Mouse (Mus musculus) hindbrain, embryonic 13.5 days (tissue): ENCODE measurements around the gene Repin1. TPM values are rescaled to one million over a fixed set of nuclear protein-coding genes. Genes with fewer than 3 reads are reported as not detected.

ENCODE experiments used
- ATAC-seq: fragments of 200-750 bp; cut with Nextera tagmentation; 2 replicates; pipeline ENCODE4 v1.8.0; 2017; ENCODE audit warnings: moderate TSS enrichment; ENCODE audit not compliant: low FRiP score
- H3K27ac ChIP-seq: fragments of 300-500 bp; sonication (generic); 2 replicates; pipeline ENCODE4 v1.5.1; 2015; ENCODE audit warnings: inconsistent platforms, mild to moderate bottlenecking, moderate library complexity
- H3K27me3 ChIP-seq: fragments of 300-500 bp; sonication (generic); 2 replicates; pipeline ENCODE4 v1.6.1; 2015; ENCODE audit warnings: mild to moderate bottlenecking, inconsistent platforms
- H3K36me3 ChIP-seq: fragments of 300-500 bp; sonication (generic); 2 replicates; pipeline ENCODE4 v1.6.1; 2015; ENCODE audit warnings: mild to moderate bottlenecking, inconsistent platforms
- H3K4me1 ChIP-seq: fragments of 300-500 bp; sonication (generic); replicated peaks from 2 replicates; pipeline ENCODE4 v1.6.1; 2015; ENCODE audit warnings: inconsistent platforms
- H3K4me2 ChIP-seq: fragments of 300-500 bp; sonication (generic); 2 replicates; pipeline ENCODE4 v1.6.1; 2015; ENCODE audit warnings: inconsistent platforms, mild to moderate bottlenecking, moderate library complexity
- H3K4me3 ChIP-seq: fragments of 300-500 bp; sonication (generic); 2 replicates; pipeline ENCODE4 v1.5.1; 2015; ENCODE audit warnings: mild to moderate bottlenecking, inconsistent platforms
- H3K9ac ChIP-seq: fragments of 300-500 bp; sonication (generic); 2 replicates; pipeline ENCODE4 v1.6.1; 2015; ENCODE audit warnings: mild to moderate bottlenecking, inconsistent platforms
- H3K9me3 ChIP-seq: fragments of 300-500 bp; sonication (generic); 2 replicates; pipeline ENCODE4 v1.6.1; 2016; ENCODE audit warnings: inconsistent platforms
- whole genome bisulfite sequencing: fragments of 180-500 bp; shearing (Covaris S2); methylation state at CpG from one replicate; pipeline ENCODE4 v1.1.7; 2015; 5-methylcytosine and 5-hydroxymethylcytosine counted together
- polyA plus RNA-seq: library from polyadenylated mRNA; unstranded; fragments of >200 nt; fragmentation: Nextera tagmentation; extraction: Ambion mirVana; gene quantifications from 2 replicates; pipeline ENCODE4 v1.2.1, GENCODE M21; 2015

Gene Repin1
- polyA plus RNA-seq, 1 experiment from 2014 or later, result 39.3 TPM

GRCm38 (mm10) chr6:48630831-48631230 lies 37.1 kb downstream of the Repin1 start:
- H3K36me3 ChIP-seq, result no peaks in the 10 kb centered on the region

GRCm38 (mm10) chr6:48635105-48635504 lies 41.4 kb downstream of the Repin1 start:
- Histone ChIP-seq H3K9me3 (no peaks in the 10 kb centered on the region), H3K4me3 (no peak overlapping the region), H3K36me3 (no peaks in the 10 kb centered on the region), H3K4me1 (no peaks in the 10 kb centered on the region), H3K9ac (no peak overlapping the region), H3K4me2 (no peak overlapping the region), H3K27ac (no peak overlapping the region), H3K27me3 (peaks cover 5% of the 10 kb centered on the region; the same call in 1 of the 2 replicates)
- 92% methylated on average over 2 of the region's 2 CpGs for WGBS
- ATAC-seq, result no peak

More at GRCm38 (mm10) chr6:48630831-48631230, 37.1 kb downstream of the Repin1 start:
- Histone ChIP-seq H3K4me3 (no peak overlapping the region), H3K4me1 (peaks cover 28% of the 10 kb centered on the region), H3K9me3 (no peaks in the 10 kb centered on the region), H3K27me3 (peaks cover 45% of the 10 kb centered on the region), H3K27ac (no peak overlapping the region), H3K9ac (no peak overlapping the region), H3K4me2 (no peak overlapping the region)
- ATAC-seq, result no peak
- 92% methylated on average over 8 of the region's 8 CpGs for WGBS

DNA sequence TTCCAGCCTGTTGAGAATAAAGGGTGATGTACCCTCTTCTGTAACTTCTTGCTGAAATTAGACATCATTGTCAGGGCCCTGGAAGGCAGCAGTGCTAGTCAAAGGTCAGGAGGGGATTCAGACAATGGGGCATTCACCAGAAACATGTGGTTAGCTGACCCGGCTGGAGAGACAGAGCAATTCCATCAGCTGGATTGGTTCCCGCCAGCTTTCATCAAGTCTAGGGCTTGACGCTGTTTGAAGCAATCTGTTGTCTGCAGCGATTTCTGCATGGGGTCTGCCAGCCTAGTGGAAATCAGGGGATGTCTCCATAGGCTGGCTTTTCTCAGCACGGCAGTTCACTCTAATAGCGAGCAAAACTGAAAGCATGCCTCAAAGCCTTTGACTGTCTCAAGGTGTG lies 42.8 kb downstream of the Repin1 start:
- no peaks in the 10 kb centered on the region for H3K9me3 ChIP-seq
- no peaks in the 10 kb centered on the region for H3K27me3 ChIP-seq
- WGBS, result 39% methylated on average over 6 of the region's 6 CpGs
- no peak overlapping the region for H3K27ac ChIP-seq
- H3K4me1 ChIP-seq, result no peaks in the 10 kb centered on the region
- H3K36me3 ChIP-seq, result no peaks in the 10 kb centered on the region
- ATAC-seq, result no peak
- H3K9ac ChIP-seq, result no peak overlapping the region
- H3K4me2 ChIP-seq, result no peak overlapping the region
- no peak overlapping the region for H3K4me3 ChIP-seq

- Histone ChIP-seq H3K4me2 (no peak overlapping the region), H3K36me3 (no peaks in the 10 kb centered on the region), H3K9me3 (no peaks in the 10 kb centered on the region), H3K27me3 (no peaks in the 10 kb centered on the region), H3K4me1 (no peaks in the 10 kb centered on the region), H3K9ac (no peak overlapping the region), H3K27ac (no peak overlapping the region), H3K4me3 (no peak overlapping the region)
- WGBS, result 66% methylated on average over 6 of the region's 6 CpGs
- ATAC-seq, result no peak
Measured at GRCm38 (mm10) chr6:48637811-48638500, 44.3 kb downstream of the Repin1 start.

DNA sequence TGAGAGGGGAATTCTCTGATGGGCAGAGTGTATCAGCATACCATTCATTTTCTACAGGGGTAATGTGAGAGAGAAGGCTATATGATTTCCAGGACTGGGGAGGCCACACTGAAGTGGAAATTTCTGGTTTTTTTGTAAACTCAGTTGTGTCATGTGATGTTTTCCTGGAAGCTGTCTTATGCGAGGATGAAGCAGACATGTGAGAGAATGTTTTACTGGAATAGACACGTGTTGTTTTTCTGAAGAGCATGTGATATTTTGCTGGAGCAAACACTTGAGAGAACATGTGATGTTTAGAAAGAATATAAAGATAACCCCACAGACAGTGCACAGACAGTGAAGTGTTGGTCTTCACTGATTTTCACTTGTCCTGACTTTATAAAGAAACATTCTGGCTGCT lies 44.9 kb downstream of the Repin1 start:
- ATAC-seq, result no peak
- Histone ChIP-seq H3K36me3 (no peaks in the 10 kb centered on the region), H3K4me3 (no peak overlapping the region), H3K9ac (no peak overlapping the region), H3K9me3 (no peaks in the 10 kb centered on the region), H3K27me3 (no peaks in the 10 kb centered on the region), H3K4me1 (no peaks in the 10 kb centered on the region), H3K4me2 (no peak overlapping the region), H3K27ac (no peak overlapping the region)
- 83% methylated on average over 2 of the region's 2 CpGs for WGBS

DNA sequence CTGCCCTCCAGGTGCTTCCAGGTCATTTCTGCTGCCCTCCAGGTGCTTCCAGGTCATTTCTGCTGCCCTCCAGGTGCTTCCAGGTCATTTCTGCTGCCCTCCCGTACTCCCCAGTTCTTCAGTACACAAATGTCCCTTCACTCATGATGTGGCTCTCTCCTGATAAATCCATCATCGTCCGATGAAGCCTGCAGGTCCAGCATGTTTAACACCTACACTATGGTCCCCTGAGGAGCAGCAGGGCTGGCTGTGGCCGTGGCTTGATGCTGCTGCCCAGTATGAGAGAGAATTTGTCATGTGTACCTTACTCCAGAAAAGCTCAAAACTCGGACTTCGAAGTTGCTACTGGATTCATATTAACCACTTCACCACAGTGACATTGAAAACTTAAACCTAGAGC lies 47.7 kb downstream of the Repin1 start:
- Histone ChIP-seq H3K36me3 (no peaks in the 10 kb centered on the region), H3K4me2 (no peak overlapping the region), H3K27me3 (no peaks in the 10 kb centered on the region), H3K9me3 (no peaks in the 10 kb centered on the region), H3K9ac (no peak overlapping the region), H3K4me3 (no peak overlapping the region), H3K27ac (no peak overlapping the region), H3K4me1 (no peaks in the 10 kb centered on the region)
- ATAC-seq, result no peak
- 78% methylated on average over 6 of the region's 6 CpGs for WGBS

DNA sequence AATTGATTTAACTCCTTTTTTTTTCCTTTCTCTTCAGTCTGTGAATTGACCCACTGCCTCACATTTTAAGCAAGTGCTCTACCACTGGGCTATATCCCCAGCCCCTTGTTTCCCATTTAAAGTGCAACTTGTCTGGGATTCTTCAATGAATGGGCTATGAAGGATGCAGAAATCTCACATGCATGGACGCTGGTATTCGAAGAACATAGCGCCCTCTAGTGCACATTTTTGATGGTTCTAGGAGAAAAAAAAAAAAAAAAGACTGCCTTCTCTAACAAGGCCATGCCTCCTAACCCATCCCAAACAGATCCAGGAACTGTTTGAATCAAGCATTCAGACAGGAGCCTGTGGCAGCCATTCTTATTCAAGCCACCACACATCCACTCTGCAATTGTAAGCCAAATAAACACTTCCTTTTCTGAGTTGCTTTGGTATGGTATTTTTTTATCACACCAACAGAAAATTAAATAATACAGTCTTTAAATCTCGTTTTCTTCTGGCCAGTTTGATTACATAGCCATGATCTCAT lies 49.1 kb downstream of the Repin1 start:
- WGBS, result 25% methylated on average over 4 of the region's 4 CpGs
- Histone ChIP-seq H3K36me3 (no peaks in the 10 kb centered on the region), H3K4me3 (no peak overlapping the region), H3K9me3 (no peaks in the 10 kb centered on the region), H3K27ac (no peak overlapping the region), H3K4me2 (no peak overlapping the region), H3K4me1 (no peaks in the 10 kb centered on the region), H3K27me3 (no peaks in the 10 kb centered on the region), H3K9ac (no peak overlapping the region)
- ATAC-seq, result 0 out of 2 replicates have a peak, but pooled peaks have one; percentile 28

- H3K9ac ChIP-seq, result no peak overlapping the region
- H3K36me3 ChIP-seq, result no peaks in the 10 kb centered on the region
- no peaks in the 10 kb centered on the region for H3K9me3 ChIP-seq
- peak; percentile 59; the same call in 1 of the 2 replicates for ATAC-seq
- no peak overlapping the region for H3K4me3 ChIP-seq
- 17% methylated on average over 12 of the region's 12 CpGs for WGBS
- H3K27ac ChIP-seq, result no peak overlapping the region
- no peaks in the 10 kb centered on the region for H3K4me1 ChIP-seq
- H3K4me2 ChIP-seq, result no peak overlapping the region
- H3K27me3 ChIP-seq, result no peaks in the 10 kb centered on the region
Measured at GRCm38 (mm10) chr6:48645660-48646308, 52.1 kb downstream of the Repin1 start.

GRCm38 (mm10) chr6:48646309-48646690 lies 52.6 kb downstream of the Repin1 start:
- no peak for ATAC-seq
- Histone ChIP-seq H3K4me2 (no peak overlapping the region), H3K4me3 (no peak overlapping the region), H3K27ac (no peak overlapping the region), H3K9ac (no peak overlapping the region), H3K27me3 (no peaks in the 10 kb centered on the region), H3K4me1 (no peaks in the 10 kb centered on the region), H3K9me3 (no peaks in the 10 kb centered on the region), H3K36me3 (no peaks in the 10 kb centered on the region)
- WGBS, result 86% methylated on average over 4 of the region's 4 CpGs

GRCm38 (mm10) chr6:48646995-48647394 lies 53.3 kb downstream of the Repin1 start, which contains the start of gene Gimap8:
TSS of gene Gimap8 (plus strand) at chr6:48647234.
- Histone ChIP-seq H3K27me3 (no peaks in the 10 kb centered on the region), H3K4me3 (no peak within 1 kb of the TSS), H3K36me3 (no peaks in the 10 kb centered on the region), H3K9me3 (no peaks in the 10 kb centered on the region), H3K4me2 (no peak within 1 kb of the TSS), H3K27ac (no peak within 1 kb of the TSS), H3K9ac (no peak within 1 kb of the TSS), H3K4me1 (no peaks in the 10 kb centered on the region)
- 0 out of 2 replicates have a peak, but pooled peaks have one; percentile 32 for ATAC-seq
- WGBS, result 42% methylated on average over 3 of the region's 3 CpGs

- H3K9ac ChIP-seq, result no peak overlapping the region
- no peak overlapping the region for H3K4me3 ChIP-seq
- H3K4me1 ChIP-seq, result no peaks in the 10 kb centered on the region
- H3K4me2 ChIP-seq, result no peak overlapping the region
- 93% methylated on average over 2 of the region's 2 CpGs for WGBS
- H3K27ac ChIP-seq, result no peak overlapping the region
- no peak for ATAC-seq
- no peaks in the 10 kb centered on the region for H3K36me3 ChIP-seq
- H3K27me3 ChIP-seq, result no peaks in the 10 kb centered on the region
- no peaks in the 10 kb centered on the region for H3K9me3 ChIP-seq
Measured at GRCm38 (mm10) chr6:48647611-48648010, 53.9 kb downstream of the Repin1 start.
